Mouse (Mus musculus) kidney, adult 9 months (tissue): Measurements from ENCODE around the gene Ttc39d.
A peak's percentile ranks its signal among the peaks of the same experiment; 100 is the strongest.
"Not testable (repeated sequence)": the region's sequence is repeated elsewhere in the genome, so short reads cannot be mapped to it uniquely, and the experiment has no call there.

Experiments used
- DNase-seq: peaks from one replicate; pipeline ENCODE4 v3.0.0; 2022

Gene Ttc39d

DNA sequence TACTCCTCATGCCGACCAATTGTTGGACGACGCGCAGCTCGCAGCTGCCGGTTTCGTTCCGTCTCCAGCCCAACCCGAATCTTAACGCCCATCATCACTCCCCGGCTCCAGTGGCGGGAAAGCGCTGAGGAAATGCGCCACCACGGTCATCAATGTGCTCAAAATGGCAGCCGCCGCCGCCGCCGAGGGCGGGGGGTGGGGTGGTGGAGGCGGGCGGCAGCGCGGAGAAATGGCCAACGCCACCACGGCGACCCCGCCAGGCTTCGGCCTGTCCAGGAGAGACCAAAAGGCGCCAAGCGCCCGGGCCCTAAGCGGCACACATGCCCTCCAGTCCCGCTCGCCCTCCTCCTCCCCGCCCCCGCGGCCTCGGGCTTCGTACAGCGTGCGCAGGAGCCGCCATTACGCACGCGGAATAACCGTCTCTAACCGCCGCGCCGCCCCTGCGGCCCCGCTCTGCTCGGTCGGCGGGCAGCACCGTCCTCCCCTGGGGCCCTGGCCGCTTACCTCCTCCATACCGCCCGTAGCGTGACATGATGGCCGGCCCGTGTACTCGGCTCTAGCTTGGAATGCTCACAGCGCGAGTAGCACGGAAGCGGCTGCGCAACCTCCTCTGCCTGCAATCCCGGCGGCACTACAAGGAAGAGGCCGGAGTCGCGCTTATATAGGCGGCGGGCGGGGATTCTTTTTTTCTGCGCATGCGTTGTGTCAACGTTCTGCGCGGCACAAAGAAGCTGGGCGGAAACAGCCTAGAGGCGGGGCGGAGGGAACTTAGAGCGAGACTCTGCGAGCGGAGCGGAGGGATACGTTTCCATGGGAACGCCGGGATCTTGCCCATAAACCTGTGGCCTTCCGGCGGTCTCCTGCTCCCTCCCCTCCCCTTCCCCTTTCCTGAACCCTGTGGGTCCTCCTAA lies at the start of gene Ttc39d, which contains the start of gene Srsf7:
Ttc39d (plus strand) TSS at position 790 of the 911 bp plus-strand sequence.
Srsf7 (minus strand) TSS at position 637 of the 911 bp plus-strand sequence.
- DNase-seq, result peak; percentile 98

DNA sequence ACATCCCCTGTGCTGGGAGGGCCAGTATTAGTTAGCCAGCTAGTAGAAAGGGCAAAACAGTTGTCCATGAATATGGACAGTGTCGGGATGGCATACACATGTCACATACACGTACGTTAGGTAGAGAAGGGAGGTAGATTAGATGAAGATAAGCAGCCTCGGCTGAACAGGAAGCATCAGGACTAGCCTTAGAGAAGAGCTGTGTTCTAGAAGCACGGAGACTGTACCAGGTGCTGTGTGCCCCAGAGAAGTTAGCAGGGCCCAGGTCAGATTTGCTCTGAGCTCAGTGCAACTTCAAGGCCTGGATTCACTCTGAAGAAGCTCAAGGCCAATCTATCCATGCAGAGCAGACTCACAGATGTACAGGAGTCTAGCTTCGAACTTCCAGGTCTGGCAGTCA lies 49.8 kb upstream of the Ttc39d start:
- DNase-seq, result no peak

DNA sequence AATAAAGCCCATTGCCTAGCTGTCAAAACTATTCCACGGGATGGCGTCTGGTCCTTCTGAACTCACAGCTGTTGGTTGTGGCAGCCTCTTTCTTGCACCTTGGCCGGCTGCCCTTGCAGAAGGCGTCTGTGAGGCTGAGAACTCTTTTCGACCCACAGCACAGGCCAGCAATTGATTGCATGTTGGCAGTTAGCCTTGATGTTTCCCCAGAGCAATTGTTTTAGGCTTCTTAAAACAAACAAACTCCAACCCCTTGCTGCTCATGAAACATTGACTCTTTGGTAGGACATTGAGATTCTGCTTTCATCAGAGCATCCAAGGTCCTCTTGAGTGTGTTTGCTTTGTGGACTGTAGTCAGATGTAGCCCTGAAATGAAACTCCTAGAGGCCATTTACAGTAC lies 46.8 kb upstream of the Ttc39d start:
- DNase-seq, result peak; percentile 71

DNA sequence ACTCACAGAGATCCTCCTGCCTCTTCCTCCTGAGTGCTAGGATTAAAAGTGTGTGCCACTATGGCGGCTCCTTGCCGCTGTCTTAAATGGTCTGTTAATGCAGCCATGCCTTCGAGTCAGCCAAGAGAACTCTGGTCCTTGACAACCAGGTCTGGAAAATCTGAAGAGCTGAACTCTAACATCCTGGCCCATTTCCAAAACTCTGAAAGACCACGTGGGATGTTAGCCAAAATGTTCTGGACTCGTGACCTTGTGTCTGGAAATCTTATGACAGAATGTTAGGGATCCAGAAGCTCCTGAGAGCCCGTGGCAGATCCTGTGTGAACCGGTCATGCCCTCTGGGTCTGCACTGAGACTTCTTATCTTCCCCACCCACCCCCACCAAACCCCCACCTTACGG lies 43.3 kb upstream of the Ttc39d start:
- DNase-seq, result peak; percentile 88

DNA sequence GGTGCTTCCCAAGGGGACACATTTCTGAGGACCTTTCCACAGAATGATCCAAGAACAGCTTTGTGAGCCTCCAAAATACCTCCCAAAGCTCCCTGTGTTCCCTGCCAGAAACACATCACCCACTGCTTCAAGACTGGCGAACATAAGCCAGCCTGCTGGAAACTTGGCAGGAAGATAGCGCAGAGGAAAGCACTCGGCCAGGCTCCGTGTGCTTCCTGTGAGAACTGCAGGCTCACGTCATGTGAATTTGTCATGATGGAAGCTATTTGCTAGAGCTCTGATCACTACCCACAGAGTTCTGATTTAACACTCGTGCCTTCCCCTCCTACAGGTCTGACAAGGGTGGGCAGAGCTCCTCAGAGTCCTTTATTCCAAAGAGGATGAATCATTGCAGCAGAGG lies 41.5 kb upstream of the Ttc39d start:
- DNase-seq, result peak; percentile 24

DNA sequence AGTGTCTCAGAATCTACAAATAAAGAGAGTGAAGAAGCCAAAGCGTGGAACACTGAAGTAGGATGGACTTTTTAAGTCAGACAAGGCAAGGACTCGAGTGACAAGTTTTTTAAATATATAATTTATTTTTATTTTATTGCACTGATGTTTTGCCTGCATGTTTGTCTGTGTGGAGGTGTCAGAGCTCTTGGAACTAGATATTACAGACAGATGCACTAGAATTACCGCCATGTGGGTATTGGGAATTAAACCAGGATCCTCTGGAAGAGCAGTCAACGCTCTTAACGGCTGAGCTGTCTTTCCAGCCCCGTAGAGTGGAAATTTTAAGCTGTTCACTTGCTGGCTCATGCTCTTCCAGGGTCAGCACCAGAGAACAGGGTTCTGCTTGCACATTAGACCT lies 40.9 kb upstream of the Ttc39d start:
- DNase-seq, result no peak

DNA sequence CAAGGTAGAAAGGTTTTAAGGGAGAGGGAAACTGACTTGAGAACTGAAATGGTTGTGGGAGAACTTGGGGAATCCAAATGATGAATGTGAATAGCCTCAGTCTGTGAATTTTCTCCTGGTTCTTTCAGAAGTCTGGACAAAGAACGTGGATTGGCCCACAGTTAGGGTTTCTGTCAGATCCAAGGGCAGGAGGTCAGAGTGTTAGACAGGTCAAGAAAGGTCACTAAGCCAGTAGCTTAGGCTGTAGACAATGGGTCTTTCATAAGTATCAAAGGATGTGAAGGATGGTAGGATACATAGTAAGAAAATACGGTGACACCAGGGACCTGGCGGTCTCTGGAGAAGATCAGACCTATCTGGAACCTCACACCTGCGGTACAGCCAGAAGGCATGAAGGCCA lies 39.8 kb upstream of the Ttc39d start:
- no peak for DNase-seq

DNA sequence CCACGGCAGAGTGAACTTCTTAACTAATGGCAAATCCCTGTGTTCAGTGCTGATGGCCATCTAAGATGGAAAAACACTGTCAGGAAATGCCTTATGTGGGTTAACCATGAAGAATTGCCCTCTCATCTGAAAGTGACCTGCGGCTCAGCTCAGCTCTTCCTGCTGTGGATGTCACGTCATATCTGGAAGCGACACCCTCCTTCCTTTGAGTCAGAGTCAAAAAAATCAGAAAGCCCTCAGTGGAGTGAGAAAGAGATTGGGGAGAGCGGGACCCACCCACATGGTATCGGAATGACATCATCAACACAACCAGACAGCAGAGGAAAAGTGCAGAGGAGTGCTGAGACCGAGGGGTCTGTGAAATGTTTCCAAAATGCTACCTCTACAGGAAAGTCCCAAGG lies 39.4 kb upstream of the Ttc39d start:
- peak; percentile 24 for DNase-seq

DNA sequence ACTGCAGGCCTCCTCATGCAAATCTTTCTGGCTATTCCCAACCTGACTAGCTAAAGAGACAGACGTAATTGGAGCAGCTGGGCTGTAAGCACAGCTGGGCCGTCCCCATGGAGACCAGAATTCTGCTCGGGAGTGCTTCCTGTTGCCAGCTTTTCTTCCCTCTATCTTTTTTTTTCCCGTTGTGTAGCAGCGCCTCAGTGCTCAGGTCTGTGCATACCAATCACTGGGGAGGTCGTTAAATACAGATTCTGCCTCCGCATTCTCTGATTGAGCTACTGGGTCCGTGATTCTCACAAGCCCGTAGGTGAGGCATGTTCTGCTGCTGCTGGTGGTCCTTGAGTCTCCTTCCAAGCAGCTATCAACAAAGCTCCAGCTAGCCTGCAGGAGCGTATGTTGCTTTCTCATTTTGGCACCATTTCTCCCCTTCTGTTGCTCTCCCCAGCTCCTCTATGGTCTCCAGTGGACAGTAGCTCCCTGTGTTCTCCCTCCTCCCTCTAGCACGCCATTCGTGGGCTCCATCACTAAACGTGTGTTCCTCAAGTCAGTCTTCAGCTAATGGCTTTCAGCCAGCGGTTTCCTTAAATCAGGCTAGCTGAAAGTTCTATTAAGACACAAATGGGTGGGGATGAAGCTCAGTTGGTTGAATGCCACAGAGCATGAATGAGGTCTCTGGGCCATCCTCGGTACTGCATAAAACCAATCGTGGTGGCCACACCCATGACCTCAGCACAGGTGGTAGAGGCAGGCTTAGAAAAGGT lies 38.7 kb upstream of the Ttc39d start:
- DNase-seq, result no peak

DNA sequence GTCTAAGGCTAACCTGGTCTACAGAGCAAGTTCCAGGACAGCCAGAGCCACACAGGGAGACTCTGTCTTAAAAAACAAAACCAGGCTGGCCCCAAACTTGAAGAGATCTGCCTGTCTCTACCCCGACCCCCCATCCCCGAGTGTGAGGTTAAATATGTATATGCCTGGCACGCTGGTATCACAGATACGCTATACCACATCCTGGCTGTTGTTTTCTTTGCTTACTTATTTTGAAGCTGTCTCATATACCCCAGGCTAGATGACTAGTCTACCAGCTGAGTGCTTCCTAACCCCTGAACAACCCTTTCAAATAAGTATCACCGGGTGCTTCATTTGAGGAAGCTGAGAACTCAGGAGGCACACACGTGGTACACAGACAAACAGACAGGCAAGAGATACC lies 37.5 kb upstream of the Ttc39d start:
- DNase-seq, result no peak

DNA sequence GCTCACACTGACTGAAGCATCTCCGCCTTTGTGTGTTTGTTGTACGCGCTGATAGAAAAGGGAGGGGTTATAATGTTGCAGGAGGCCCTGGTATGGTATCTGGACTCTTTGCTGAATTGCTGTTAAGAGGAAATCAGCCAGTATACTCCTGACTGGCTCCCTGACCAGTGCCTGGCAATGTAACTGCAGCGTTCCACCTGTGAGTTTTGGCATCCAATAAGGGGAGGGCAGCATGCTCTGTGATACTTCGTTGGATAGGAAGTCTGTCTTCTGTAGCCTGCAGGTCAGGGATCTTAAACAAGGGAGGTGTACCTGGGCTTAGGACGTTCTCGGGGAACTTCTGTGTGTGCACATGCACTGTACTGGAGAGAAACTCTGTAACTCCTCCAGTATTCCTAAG lies 36.3 kb upstream of the Ttc39d start:
- DNase-seq, result no peak

DNA sequence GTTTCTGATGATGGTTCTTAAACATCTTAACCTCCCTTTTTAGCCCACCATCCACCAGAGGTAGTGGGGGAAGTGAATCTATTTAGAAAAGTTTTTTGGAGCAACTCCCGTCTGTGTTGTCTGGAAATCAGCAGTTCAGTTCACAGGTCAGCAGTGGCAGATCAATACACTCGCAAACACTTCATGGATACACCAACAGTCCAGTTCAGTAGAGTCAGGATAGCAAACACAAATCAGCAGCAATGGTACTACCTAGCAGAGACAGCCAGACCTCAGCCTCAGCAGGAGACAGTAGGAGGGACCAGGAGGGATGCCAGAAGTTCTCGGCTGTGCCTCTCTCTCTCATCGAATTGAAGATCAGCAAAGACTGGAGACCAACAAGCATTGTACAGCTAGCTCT lies 35.3 kb upstream of the Ttc39d start:
- DNase-seq, result no peak

DNA sequence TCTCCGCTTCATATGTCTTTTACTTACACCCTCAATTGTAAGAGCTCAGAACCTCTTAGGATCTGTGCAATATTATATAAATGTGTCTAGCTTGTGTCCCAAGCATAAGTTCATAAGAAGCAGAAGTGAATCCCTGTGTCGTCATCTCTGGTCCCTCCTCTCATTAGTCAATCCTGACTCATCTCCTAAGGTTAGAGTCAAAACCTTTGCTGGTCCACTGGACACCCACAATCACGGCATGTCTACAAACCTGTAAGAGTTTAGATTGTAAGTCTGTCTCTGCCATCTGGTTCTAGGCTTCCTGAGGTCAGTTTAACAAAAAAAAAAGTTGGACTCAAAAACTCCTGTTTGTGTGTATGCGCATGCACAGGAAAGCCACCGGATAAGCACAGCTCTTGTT lies 34.5 kb upstream of the Ttc39d start:
- no peak for DNase-seq

DNA sequence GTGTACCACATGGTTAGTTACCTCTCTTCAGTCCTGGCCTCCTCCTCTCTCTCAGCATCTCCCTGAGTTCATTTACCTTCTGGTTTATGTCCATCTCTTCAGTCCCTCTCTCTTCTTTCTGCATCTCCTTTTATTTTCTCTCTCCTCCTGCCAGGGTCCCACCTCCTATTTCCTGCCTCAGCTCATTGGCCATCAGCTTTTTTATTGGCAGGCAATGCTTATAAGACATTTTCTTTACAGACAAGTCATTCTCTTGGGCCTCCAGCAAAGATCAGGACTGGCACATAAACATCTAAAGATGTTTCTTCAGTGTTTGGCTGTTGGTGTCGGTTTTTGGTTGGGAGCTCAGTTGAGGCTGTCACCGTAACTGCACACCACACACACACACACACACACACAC lies 33.6 kb upstream of the Ttc39d start:
- no peak for DNase-seq

DNA sequence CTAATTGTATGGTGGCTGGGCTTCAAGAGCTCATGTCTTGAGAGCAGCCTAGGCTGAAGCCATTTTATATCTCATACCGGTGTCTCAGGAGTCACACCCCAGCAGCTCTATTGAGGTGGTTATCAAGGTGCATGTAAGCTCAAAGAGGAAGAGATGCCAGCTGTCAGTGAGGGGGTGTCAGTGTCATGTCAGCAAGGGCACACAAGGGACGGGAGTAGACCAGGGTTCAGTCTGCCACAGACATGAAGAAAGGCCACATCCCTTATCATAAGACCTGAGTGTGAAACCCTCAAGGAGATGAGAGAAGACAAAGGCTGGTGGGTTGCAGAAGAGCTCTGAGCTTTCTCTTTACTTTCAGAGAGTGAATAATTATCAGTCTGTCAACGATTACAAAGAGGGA lies 33.1 kb upstream of the Ttc39d start:
- DNase-seq, result no peak

DNA sequence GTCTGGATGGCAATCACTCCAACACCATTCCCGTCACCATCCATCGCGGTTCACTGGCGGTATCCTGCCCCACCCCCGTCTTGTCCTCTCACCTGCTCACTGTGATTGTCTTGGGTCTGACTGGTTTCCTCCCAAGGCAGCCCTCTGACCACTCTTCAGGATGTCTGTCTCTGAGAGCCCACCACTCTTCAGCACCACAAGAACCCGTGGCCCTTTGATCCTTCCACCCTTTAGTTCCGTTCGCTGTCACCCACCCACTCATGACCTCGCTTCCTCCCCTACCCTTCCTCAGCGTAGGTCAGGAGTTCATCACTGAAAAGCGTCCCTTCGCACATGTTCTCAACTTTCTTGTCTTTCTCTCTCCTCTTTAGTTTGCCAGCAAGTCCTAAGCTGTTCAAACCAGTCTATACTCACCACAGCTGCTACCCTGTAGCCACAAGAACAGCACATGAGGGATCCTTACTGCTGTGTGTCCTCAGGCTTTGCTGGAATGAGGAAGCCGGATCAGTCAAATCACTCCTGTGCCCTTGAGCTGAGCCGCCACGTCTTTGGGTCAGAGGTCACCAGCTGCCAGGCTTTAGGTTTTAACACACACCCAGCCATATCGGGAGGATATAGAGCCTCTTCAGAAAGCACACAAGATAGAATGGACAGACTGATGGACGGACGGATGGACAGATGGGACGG lies 32.4 kb upstream of the Ttc39d start:
- no peak for DNase-seq

DNA sequence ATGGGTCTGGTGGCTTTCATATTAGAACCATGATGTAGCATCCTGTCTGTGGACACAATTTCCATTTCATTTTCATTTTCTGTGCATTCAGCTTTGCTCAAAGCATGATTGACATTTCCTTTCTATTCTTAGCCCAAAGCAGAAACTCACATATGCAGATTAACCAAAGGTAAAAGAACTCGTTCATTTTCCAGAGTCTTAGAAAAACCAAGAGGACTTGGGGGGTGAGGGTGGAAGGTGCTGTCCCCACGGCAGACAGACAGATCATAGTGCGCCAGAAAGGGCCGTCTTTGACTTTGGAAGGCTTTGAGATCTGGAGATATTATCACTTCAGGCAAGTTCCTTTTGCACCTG lies 31.9 kb upstream of the Ttc39d start:
- DNase-seq, result no peak

DNA sequence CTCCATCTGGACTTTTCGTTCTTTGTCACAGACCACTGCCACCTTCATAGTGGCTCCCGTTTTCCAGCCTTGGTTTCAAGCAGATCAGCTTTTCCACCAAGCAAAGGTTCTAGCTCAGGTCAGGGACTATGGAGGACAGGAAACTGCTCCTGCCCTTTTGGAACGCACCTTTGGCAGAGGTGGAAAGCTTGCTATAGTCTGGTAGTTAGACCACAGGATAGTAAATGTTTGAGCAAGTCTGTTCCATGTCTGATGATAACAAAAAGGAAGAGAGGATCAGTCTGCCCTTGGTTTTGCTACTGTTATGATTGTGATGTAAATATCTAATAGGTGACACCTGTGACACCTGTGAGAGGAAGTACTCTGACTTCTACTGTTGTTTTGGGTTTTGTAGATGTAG lies 31.3 kb upstream of the Ttc39d start:
- DNase-seq, result no peak

DNA sequence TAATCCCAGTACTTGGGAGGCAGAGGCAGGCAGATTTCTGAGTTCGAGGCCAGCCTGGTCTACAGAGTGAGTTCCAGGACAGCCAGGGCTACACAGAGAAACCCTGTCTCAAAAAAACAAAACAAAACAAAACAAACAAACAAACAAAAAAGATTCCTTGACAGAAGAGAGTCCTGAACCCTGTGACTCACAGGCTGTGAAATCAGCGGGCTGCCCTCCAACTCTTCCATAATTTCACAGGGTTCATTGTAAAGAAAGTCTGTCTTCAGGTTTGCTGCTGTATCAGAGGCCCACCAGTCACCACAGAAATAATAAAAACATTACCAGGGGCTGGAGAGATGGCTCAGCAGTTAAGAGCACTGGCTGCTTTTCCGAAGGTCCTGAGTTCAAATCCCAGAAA lies 28.4 kb upstream of the Ttc39d start:
- DNase-seq, result not testable (repeated sequence)

DNA sequence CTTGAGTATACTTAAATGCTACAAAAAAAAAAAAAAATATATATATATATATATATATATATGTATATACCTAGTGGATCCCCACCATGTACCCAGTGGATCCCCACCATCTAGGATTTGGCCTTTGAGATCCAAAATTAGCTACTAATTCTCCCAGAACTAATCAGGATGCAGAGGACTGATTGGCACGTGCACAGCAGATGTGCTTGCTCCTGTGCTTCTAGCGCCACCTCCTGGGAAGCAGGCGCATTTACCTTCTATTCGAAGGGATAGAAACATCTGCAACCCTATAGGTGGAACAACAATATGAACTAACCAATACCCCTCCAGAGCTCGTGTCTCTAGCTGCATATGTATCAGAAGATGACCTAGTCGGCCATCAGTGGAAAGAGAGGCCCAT lies 27.3 kb upstream of the Ttc39d start:
- DNase-seq, result peak; percentile 71

DNA sequence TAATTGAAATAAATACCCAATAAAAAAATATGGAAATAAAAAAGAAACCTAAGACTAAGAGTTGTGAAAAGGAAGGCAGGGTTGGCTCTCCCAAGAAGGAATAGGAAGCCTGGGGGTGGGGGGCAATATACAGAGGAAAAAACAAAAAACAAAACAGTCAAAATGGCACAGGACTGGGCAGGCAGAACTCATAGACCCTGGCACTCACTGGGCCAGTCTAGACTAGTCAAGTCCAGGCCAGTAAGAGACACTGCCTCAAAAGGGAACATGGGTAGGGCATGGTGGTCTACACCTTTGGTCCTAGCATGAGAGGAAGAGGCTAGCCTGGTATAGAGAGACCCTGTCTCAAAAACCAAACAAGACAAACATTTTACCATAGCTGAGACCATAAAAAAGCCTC lies 26.8 kb upstream of the Ttc39d start:
- no peak for DNase-seq

DNA sequence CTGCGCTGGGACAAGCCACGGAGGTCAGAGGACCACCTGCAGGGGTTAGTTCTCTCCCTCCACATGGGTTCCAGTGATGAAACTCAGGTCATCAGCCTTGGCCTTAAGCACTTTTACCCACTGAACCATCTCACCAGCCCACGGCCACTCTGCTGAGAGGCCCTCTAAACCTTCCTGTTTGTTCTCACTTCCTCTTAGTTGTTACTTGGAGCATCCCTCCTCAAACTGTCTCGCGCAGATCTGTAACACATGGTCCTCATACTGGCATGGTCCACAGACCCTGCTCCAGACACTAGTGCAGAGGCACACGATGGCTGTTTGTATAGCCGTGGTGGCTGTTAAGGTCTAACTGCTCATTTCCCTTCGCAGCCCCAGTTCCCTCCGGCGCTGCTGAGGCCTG lies 23.6 kb upstream of the Ttc39d start:
- DNase-seq, result no peak

DNA sequence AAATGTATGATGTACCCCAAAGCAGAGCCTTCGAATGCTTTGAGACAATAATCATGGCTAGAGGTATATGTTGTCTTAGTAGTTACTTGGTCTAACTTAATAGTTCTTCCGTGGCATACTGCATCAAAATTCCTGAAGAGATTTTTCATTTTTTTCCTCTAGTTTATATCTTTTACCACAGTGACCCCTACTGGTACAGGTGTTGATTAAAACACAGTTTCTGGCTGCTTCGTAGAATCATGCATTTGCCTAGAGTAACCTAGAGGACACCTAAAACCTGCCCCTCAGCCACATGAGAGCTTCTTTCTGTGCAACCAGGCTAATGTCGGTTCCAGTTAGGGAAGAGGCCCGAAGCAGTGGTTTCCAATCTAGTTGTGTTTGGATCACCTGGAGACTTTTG lies 14.2 kb upstream of the Ttc39d start:
- peak; percentile 54 for DNase-seq
